Mouse (Mus musculus) hindbrain, embryonic 13.5 days (tissue): ENCODE results near the gene Itm2b. TPM values are rescaled to one million over a fixed set of nuclear protein-coding genes. Genes with fewer than 3 reads are reported as not detected.

Source experiments
- ATAC-seq: fragments of 200-750 bp; cut with Nextera tagmentation; 2 replicates; pipeline ENCODE4 v1.8.0; 2017; ENCODE audit warnings: moderate TSS enrichment; ENCODE audit not compliant: low FRiP score
- H3K27ac ChIP-seq: fragments of 300-500 bp; sonication (generic); 2 replicates; pipeline ENCODE4 v1.5.1; 2015; ENCODE audit warnings: inconsistent platforms, mild to moderate bottlenecking, moderate library complexity
- H3K27me3 ChIP-seq: fragments of 300-500 bp; sonication (generic); 2 replicates; pipeline ENCODE4 v1.6.1; 2015; ENCODE audit warnings: mild to moderate bottlenecking, inconsistent platforms
- H3K36me3 ChIP-seq: fragments of 300-500 bp; sonication (generic); 2 replicates; pipeline ENCODE4 v1.6.1; 2015; ENCODE audit warnings: mild to moderate bottlenecking, inconsistent platforms
- H3K4me1 ChIP-seq: fragments of 300-500 bp; sonication (generic); replicated peaks from 2 replicates; pipeline ENCODE4 v1.6.1; 2015; ENCODE audit warnings: inconsistent platforms
- H3K4me2 ChIP-seq: fragments of 300-500 bp; sonication (generic); 2 replicates; pipeline ENCODE4 v1.6.1; 2015; ENCODE audit warnings: inconsistent platforms, mild to moderate bottlenecking, moderate library complexity
- H3K4me3 ChIP-seq: fragments of 300-500 bp; sonication (generic); 2 replicates; pipeline ENCODE4 v1.5.1; 2015; ENCODE audit warnings: mild to moderate bottlenecking, inconsistent platforms
- H3K9ac ChIP-seq: fragments of 300-500 bp; sonication (generic); 2 replicates; pipeline ENCODE4 v1.6.1; 2015; ENCODE audit warnings: mild to moderate bottlenecking, inconsistent platforms
- H3K9me3 ChIP-seq: fragments of 300-500 bp; sonication (generic); 2 replicates; pipeline ENCODE4 v1.6.1; 2016; ENCODE audit warnings: inconsistent platforms
- WGBS: fragments of 180-500 bp; shearing (Covaris S2); methylation state at CpG from one replicate; pipeline ENCODE4 v1.1.7; 2015; 5-methylcytosine and 5-hydroxymethylcytosine counted together
- polyA plus RNA-seq: library from polyadenylated mRNA; unstranded; fragments of >200 nt; fragmentation: Nextera tagmentation; extraction: Ambion mirVana; gene quantifications from 2 replicates; pipeline ENCODE4 v1.2.1, GENCODE M21; 2015

The Itm2b gene
- polyA plus RNA-seq, 1 experiment from 2014 or later = 627 TPM

DNA sequence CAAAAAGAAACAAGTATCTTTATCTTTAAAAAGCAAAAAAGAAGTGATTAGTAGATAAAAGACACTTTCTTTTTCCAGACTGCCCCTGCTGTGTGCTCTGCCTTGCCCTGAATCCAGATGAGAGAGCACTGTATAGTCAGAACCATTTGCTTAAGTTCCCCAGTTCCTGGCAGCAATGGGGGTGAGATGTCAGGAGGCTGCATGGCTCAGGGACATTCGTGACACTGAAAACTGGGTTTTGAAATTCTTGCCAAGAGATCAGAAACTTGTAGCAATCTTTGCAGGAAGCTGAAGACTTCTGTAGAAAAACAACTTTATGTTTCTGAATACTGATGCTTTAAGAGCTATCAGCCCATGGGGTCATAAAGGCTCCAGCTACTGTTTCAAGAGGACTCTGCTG is 35.1 kb downstream of the Itm2b start:
- H3K27ac ChIP-seq = no peak overlapping the region
- H3K4me3 ChIP-seq = no peak overlapping the region
- H3K36me3 ChIP-seq = peaks cover 12% of the 10 kb centered on the region
- H3K4me2 ChIP-seq = no peak overlapping the region
- WGBS = 48% methylated on average over 1 of the region's 1 CpGs
- H3K27me3 ChIP-seq = no peaks in the 10 kb centered on the region
- no peaks in the 10 kb centered on the region for H3K4me1 ChIP-seq
- H3K9ac ChIP-seq = no peak overlapping the region
- no peaks in the 10 kb centered on the region for H3K9me3 ChIP-seq
- ATAC-seq = no peak

GRCm38 (mm10) chr14:73349061-73349670 is 35.9 kb downstream of the Itm2b start:
- WGBS = 55% methylated on average over 7 of the region's 7 CpGs
- peaks cover 8% of the 10 kb centered on the region for H3K36me3 ChIP-seq
- H3K27ac ChIP-seq = no peak overlapping the region
- no peaks in the 10 kb centered on the region for H3K27me3 ChIP-seq
- no peak for ATAC-seq
- H3K4me1 ChIP-seq = no peaks in the 10 kb centered on the region
- no peak overlapping the region for H3K4me3 ChIP-seq
- no peaks in the 10 kb centered on the region for H3K9me3 ChIP-seq
- no peak overlapping the region for H3K4me2 ChIP-seq
- H3K9ac ChIP-seq = no peak overlapping the region

- H3K4me3 ChIP-seq = no peak overlapping the region
- no peaks in the 10 kb centered on the region for H3K9me3 ChIP-seq
- ATAC-seq = no peak
These were observed 37.8 kb downstream of the Itm2b start for GRCm38 (mm10) chr14:73347302-73347701.

DNA sequence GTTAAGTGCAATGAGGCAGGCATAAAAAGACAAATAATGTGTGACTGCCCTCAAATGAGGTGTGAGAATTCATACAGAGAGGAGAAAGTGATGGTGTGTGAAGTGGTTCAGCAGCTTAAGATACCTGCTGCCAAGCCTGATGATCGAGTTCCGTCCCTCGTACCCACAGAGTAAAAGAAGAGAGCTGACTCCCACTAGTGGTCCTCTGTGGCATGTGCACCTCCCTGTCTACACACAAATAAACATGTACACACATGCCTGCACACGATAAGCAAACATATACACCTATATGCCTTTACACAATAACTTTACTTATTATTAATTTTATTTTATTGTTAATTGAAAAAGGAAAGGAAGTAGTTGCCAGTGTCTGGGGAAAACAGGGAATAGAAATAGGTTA is 39.5 kb downstream of the Itm2b start:
- no peaks in the 10 kb centered on the region for H3K9me3 ChIP-seq
- no peaks in the 10 kb centered on the region for H3K4me1 ChIP-seq
- no peak overlapping the region for H3K27ac ChIP-seq
- H3K4me2 ChIP-seq = no peak overlapping the region
- no peaks in the 10 kb centered on the region for H3K27me3 ChIP-seq
- ATAC-seq = no peak
- no peaks in the 10 kb centered on the region for H3K36me3 ChIP-seq
- 95% methylated on average over 4 of the region's 4 CpGs for WGBS
- no peak overlapping the region for H3K4me3 ChIP-seq
- H3K9ac ChIP-seq = no peak overlapping the region

More at GRCm38 (mm10) chr14:73347302-73347701, 37.8 kb downstream of the Itm2b start:
- H3K4me2 ChIP-seq = no peak overlapping the region
- H3K27me3 ChIP-seq = no peaks in the 10 kb centered on the region
- H3K27ac ChIP-seq = no peak overlapping the region
- no peaks in the 10 kb centered on the region; the same call in 1 of the 2 replicates for H3K36me3 ChIP-seq
- WGBS = 86% methylated on average over 9 of the region's 9 CpGs
- no peak overlapping the region for H3K9ac ChIP-seq
- H3K4me1 ChIP-seq = no peaks in the 10 kb centered on the region

- no peak overlapping the region for H3K9ac ChIP-seq
- no peak overlapping the region for H3K4me2 ChIP-seq
- H3K4me1 ChIP-seq = peaks cover 3% of the 10 kb centered on the region; the same call in 1 of the 2 replicates
- H3K27ac ChIP-seq = no peak overlapping the region
- no peaks in the 10 kb centered on the region for H3K36me3 ChIP-seq
- no peak for ATAC-seq
- no peak overlapping the region for H3K4me3 ChIP-seq
- H3K27me3 ChIP-seq = no peaks in the 10 kb centered on the region
- WGBS = 74% methylated on average over 6 of the region's 6 CpGs
- no peaks in the 10 kb centered on the region for H3K9me3 ChIP-seq
These were observed 44.9 kb downstream of the Itm2b start for GRCm38 (mm10) chr14:73340051-73340755.

DNA sequence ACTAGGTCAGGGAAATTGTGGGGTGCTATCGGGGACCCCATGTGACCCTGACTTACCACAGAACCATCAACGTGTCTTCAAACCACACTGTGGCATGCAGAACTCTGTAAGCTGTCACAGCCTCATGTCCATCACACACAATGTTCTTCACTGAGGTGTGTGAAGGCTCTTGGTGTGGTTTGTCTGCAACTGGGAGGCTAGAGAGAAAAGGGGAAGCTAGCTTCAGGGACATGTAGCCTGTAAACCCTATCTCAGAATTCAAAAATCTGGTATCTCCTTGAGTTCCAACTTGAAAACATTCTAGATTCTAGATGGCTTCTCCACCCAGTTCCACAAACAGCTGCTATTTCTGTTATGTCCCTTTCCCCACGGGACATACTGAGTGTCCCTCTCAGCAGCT is 45.5 kb downstream of the Itm2b start:
- Histone ChIP-seq H3K4me2 (no peak overlapping the region), H3K4me1 (peaks cover 6% of the 10 kb centered on the region; the same call in 1 of the 2 replicates), H3K36me3 (no peaks in the 10 kb centered on the region), H3K4me3 (no peak overlapping the region), H3K9ac (no peak overlapping the region), H3K27me3 (no peaks in the 10 kb centered on the region), H3K9me3 (no peaks in the 10 kb centered on the region), H3K27ac (no peak overlapping the region)
- no peak for ATAC-seq
- WGBS = 85% methylated on average over 3 of the region's 3 CpGs

DNA sequence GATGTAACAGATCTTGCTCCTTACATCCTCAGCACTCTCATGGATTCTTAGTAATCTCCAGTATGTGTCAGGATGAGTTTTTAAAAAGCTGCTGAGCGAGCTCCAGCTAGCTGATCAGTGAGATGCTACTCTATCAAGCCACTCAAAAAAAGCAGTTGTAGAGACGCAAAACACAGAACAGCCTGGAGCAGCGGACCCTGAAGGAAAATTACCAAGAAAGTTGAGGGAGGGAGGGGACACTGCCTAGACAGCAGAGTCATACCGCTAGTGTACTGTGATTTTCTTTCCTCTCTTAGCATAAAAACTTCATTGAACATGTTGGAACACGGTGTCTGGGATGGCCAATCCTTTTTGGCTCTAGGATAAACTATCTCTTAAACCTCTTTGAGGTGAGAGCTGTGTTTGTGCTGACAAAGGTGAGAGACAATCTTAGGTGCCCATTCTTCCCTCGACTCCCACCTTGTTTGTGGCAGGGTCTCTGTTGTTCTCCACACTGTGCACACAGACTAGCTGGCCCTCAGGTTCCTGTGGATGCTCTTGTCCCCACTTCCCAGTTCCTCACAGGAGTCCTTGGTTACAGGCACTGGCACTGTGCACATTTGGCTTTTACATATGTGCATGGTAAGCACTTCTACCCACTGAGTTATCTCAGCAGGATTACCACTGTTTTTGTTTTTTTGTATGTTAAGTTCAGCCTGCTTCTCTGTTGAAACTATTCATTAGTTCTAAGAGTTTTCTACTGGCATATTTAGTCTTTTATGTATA is 48.6 kb downstream of the Itm2b start:
- Histone ChIP-seq H3K36me3 (no peaks in the 10 kb centered on the region), H3K4me3 (no peak overlapping the region), H3K4me1 (peaks cover 6% of the 10 kb centered on the region; the same call in 1 of the 2 replicates), H3K27me3 (no peaks in the 10 kb centered on the region), H3K9ac (no peak overlapping the region), H3K9me3 (no peaks in the 10 kb centered on the region), H3K27ac (no peak overlapping the region), H3K4me2 (no peak overlapping the region)
- 77% methylated on average over 6 of the region's 6 CpGs for WGBS
- no peak for ATAC-seq

DNA sequence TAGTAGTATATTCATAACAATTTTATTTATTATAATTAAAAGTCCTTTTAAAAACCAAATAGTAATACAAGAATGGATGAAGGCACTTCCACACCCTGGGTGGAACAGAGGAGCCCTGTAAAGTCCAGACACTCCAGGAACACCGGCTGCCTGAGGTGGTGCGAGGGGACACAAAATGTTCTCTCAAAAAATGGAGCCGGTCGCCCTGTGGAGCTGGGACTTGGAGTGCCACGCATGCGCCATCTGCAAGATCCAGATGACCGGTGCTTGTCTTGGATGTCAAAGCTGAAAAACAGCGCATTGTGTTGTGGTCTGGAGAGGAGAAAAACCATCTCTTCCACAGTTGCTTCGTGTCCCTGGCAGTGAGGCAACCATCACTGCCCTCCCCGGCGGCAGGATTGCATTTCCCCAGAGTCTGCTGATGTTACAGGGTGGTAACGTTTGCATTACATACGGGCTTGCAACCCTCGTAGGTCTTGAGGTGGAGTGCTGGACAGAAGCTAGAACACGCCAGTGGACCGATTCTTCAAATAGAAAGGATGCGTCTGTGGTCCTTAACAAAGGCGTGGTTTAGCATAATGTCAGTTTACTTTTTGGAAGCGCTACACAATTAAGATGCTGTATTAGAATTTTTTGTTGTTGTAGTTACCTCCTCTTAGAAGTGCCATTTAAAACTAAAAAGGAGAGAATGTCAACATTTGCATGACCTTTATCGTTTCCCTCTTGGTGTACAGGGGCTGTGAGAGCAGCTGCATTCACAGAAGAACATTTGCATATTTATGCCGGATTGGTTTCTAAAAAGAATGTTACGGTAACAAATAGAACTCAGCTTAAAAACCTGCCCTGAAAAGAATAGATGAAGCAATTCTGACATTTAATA is 49.9 kb downstream of the Itm2b start:
- Histone ChIP-seq H3K9ac (no peak overlapping the region), H3K4me2 (peak overlapping the region; percentile 25), H3K4me3 (no peak overlapping the region), H3K4me1 (peaks cover 6% of the 10 kb centered on the region; the same call in 1 of the 2 replicates), H3K27me3 (no peaks in the 10 kb centered on the region), H3K9me3 (no peaks in the 10 kb centered on the region), H3K36me3 (no peaks in the 10 kb centered on the region), H3K27ac (no peak overlapping the region)
- 59% methylated on average over 22 of the region's 22 CpGs for WGBS
- no peak for ATAC-seq

DNA sequence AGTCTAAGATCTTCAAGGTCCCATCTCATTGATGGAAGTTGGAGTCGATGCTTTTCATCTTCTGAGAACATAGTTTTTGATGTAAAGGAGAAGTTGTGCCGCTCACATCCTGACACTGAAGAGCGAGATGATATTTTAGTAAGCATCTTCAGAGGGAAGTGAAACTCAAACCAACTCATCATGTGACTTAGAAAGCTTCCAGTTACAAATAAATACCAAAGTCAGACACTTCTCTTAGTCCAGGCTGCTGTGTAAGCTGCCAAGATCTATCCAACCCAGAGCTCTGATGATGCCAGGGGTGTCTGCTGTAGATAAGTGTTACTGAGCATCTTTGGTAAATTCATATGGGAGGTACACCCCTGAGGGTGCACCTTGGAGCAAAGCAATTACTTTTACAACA is 51.2 kb downstream of the Itm2b start:
- H3K4me1 ChIP-seq = peaks cover 6% of the 10 kb centered on the region; the same call in 1 of the 2 replicates
- no peaks in the 10 kb centered on the region for H3K36me3 ChIP-seq
- ATAC-seq = no peak
- H3K4me3 ChIP-seq = no peak overlapping the region
- WGBS = 98% methylated on average over 3 of the region's 3 CpGs
- no peaks in the 10 kb centered on the region for H3K9me3 ChIP-seq
- H3K27me3 ChIP-seq = no peaks in the 10 kb centered on the region
- H3K9ac ChIP-seq = no peak overlapping the region
- H3K27ac ChIP-seq = no peak overlapping the region
- H3K4me2 ChIP-seq = no peak overlapping the region

DNA sequence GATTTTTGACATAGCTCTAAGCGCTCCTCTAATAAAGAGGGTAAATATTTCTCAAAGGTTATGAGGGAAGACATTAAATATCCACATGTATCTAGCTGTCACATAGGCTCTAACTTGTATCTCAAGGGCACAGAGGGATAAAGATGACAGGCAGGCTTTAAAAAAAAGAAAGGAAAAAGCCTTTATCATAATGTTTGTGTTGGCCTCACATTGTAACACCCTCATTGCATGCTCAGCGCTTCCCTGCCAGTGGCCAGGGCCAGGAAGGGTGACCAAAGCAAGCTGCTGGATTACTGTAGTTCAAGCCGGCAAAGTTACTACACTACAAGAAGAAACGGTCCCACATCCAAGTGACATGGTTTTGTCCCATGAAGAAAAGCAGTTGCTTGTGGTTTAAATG is 53.7 kb downstream of the Itm2b start:
- WGBS = 92% methylated on average over 4 of the region's 4 CpGs
- Histone ChIP-seq H3K36me3 (no peaks in the 10 kb centered on the region), H3K27me3 (no peaks in the 10 kb centered on the region), H3K4me2 (no peak overlapping the region), H3K27ac (no peak overlapping the region), H3K4me3 (no peak overlapping the region), H3K9ac (no peak overlapping the region), H3K4me1 (peaks cover 14% of the 10 kb centered on the region), H3K9me3 (no peaks in the 10 kb centered on the region)
- ATAC-seq = no peak

DNA sequence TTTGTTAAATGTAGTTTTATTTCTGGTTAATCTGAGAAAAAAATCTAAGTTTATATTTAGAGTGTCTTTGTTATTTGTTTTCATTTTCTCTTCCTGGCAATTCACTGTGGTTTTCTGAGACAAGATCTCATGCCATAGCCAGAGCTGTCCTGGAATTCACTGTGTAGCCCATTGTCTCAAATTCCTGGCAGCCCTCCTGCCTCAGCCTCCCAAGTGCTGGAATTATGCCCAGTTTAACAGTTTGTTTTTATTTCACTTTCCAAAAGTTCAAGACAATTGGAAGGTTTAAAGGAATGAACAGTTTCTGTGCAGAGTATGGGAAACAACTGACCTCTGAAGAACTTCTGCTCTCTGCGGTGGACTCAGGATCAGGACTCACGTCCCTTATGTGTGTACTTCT is 55.2 kb downstream of the Itm2b start:
- no peaks in the 10 kb centered on the region for H3K9me3 ChIP-seq
- 90% methylated on average over 2 of the region's 2 CpGs for WGBS
- no peaks in the 10 kb centered on the region for H3K36me3 ChIP-seq
- no peak overlapping the region for H3K27ac ChIP-seq
- no peak overlapping the region for H3K4me2 ChIP-seq
- no peak for ATAC-seq
- H3K27me3 ChIP-seq = no peaks in the 10 kb centered on the region
- H3K4me1 ChIP-seq = peaks cover 8% of the 10 kb centered on the region
- H3K9ac ChIP-seq = no peak overlapping the region
- H3K4me3 ChIP-seq = no peak overlapping the region

- no peaks in the 10 kb centered on the region for H3K9me3 ChIP-seq
- ATAC-seq = no peak
- peaks cover 23% of the 10 kb centered on the region for H3K4me1 ChIP-seq
- H3K9ac ChIP-seq = peak overlapping the region; percentile 94
- H3K27me3 ChIP-seq = no peaks in the 10 kb centered on the region
- peak overlapping the region; percentile 93 for H3K4me3 ChIP-seq
- WGBS = 7% methylated on average over 8 of the region's 8 CpGs
- no peaks in the 10 kb centered on the region for H3K36me3 ChIP-seq
- peak overlapping the region; percentile 88 for H3K4me2 ChIP-seq
- peak overlapping the region; percentile 97 for H3K27ac ChIP-seq
These were observed 58.6 kb downstream of the Itm2b start for GRCm38 (mm10) chr14:73326511-73326910.
